Mouse (Mus musculus): ENCODE measurements at regions not wholly inside any gene's neighbourhood (a gene's known extent, or its start where the extent isn't known, plus 50 kb on each side); places are given as distances from the start of the nearest gene placed in this dataset.

- Histone ChIP-seq H3K9me3 (ENCODE audit: low read length) (no peaks in the 10 kb centered on the region), H3K36me3 (ENCODE audit: insufficient read depth, low read length) (no peaks in the 10 kb centered on the region), H3K27me3 (ENCODE audit: insufficient read depth, low read length) (no peaks in the 10 kb centered on the region), H3K4me1 (replicated peaks; ENCODE audit: low read depth, low read length) (peaks cover 13% of the 10 kb centered on the region), H3K4me3 (replicated peaks; ENCODE audit: low read length) (no peak overlapping the region)
- no peak for TF ChIP-seq CTCF (conservative IDR thresholded peaks at IDR 0.05; ENCODE audit: low read length)
- no peak for TF ChIP-seq NANOG (IDR thresholded peaks at IDR 0.05; ENCODE audit: borderline replicate concordance, low read length)
- no peak for TF ChIP-seq POU5F1 (IDR thresholded peaks at IDR 0.05; ENCODE audit: borderline replicate concordance, low read length)
Observed at GRCm38 (mm10) chr3:103490966-103491365, 84.1 kb upstream of the Syt6 start.

- TF ChIP-seq POU5F1 (IDR thresholded peaks at IDR 0.05; ENCODE audit: borderline replicate concordance, low read length) (no peak), CTCF (conservative IDR thresholded peaks at IDR 0.05; ENCODE audit: low read length) (peak; percentile 43), NANOG (IDR thresholded peaks at IDR 0.05; ENCODE audit: borderline replicate concordance, low read length) (no peak)
- H3K9me3 ChIP-seq (ENCODE audit: low read length) = no peaks in the 10 kb centered on the region
- no peak overlapping the region for H3K4me3 ChIP-seq (replicated peaks; ENCODE audit: low read length)
- no peaks in the 10 kb centered on the region for H3K36me3 ChIP-seq (ENCODE audit: insufficient read depth, low read length)
- peaks cover 3% of the 10 kb centered on the region; the same call in 1 of the 2 replicates for H3K4me1 ChIP-seq (replicated peaks; ENCODE audit: low read depth, low read length)
- no peaks in the 10 kb centered on the region; the same call in 1 of the 2 replicates for H3K27me3 ChIP-seq (ENCODE audit: insufficient read depth, low read length)
Observed at GRCm38 (mm10) chr3:103492211-103492610, 82.8 kb upstream of the Syt6 start.

DNA sequence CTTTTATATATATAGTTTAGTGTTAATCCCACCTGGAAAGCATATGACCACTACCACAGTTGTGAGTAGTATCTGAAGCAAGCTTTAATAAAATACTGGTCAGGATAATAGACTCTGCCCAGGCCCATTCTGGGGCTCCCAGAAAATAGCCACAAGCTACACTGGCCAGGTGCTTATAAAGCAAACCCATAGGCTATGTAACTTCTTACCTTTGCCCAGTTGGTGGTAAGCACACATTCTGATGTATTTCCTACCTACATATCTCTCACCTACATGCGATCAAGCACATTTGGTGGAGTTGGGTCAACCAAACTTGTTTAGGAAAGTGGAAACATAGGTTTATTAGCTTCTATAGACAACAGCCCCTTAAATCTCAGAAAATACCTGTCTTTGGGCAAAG is 81.4 kb upstream of the Syt6 start:
- Histone ChIP-seq H3K4me1 (replicated peaks; ENCODE audit: low read depth, low read length) (no peaks in the 10 kb centered on the region), H3K36me3 (ENCODE audit: insufficient read depth, low read length) (no peaks in the 10 kb centered on the region), H3K9me3 (ENCODE audit: low read length) (no peaks in the 10 kb centered on the region), H3K27me3 (ENCODE audit: insufficient read depth, low read length) (no peaks in the 10 kb centered on the region; the same call in 1 of the 2 replicates), H3K4me3 (replicated peaks; ENCODE audit: low read length) (no peak overlapping the region)
- TF ChIP-seq POU5F1 (IDR thresholded peaks at IDR 0.05; ENCODE audit: borderline replicate concordance, low read length) (no peak), CTCF (conservative IDR thresholded peaks at IDR 0.05; ENCODE audit: low read length) (no peak), NANOG (IDR thresholded peaks at IDR 0.05; ENCODE audit: borderline replicate concordance, low read length) (no peak)

GRCm38 (mm10) chr3:103494043-103494442 is 81.0 kb upstream of the Syt6 start:
- no peaks in the 10 kb centered on the region for H3K36me3 ChIP-seq (ENCODE audit: insufficient read depth, low read length)
- no peaks in the 10 kb centered on the region; the same call in 1 of the 2 replicates for H3K27me3 ChIP-seq (ENCODE audit: insufficient read depth, low read length)
- TF ChIP-seq POU5F1 (IDR thresholded peaks at IDR 0.05; ENCODE audit: borderline replicate concordance, low read length) = no peak
- TF ChIP-seq CTCF (conservative IDR thresholded peaks at IDR 0.05; ENCODE audit: low read length) = no peak
- TF ChIP-seq NANOG (IDR thresholded peaks at IDR 0.05; ENCODE audit: borderline replicate concordance, low read length) = no peak
- H3K4me1 ChIP-seq (replicated peaks; ENCODE audit: low read depth, low read length) = no peaks in the 10 kb centered on the region
- H3K4me3 ChIP-seq (replicated peaks; ENCODE audit: low read length) = no peak overlapping the region
- no peaks in the 10 kb centered on the region for H3K9me3 ChIP-seq (ENCODE audit: low read length)

DNA sequence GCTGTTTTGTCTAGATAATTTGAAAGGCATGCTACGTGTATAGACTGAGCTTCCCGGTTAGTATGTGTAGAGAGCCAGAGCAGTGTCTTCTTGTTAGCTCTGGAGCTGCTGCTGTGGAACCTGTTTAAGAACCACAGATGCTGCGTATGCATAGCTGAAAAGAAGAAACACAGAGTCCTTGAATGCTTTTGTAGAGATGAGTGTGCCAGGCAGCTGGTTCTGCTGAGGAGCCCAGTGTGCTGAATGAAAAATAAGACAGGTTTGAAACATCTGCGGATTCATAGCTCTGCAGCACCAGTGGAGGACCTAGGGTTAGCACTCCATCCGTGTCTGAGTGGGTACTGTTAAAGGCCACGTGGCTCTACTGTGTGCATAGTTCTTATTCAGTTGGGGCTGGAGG is 78.9 kb upstream of the Syt6 start:
- no peak for TF ChIP-seq POU5F1 (IDR thresholded peaks at IDR 0.05; ENCODE audit: borderline replicate concordance, low read length)
- TF ChIP-seq CTCF (conservative IDR thresholded peaks at IDR 0.05; ENCODE audit: low read length) = no peak
- no peak for TF ChIP-seq NANOG (IDR thresholded peaks at IDR 0.05; ENCODE audit: borderline replicate concordance, low read length)
- Histone ChIP-seq H3K9me3 (ENCODE audit: low read length) (no peaks in the 10 kb centered on the region), H3K4me3 (replicated peaks; ENCODE audit: low read length) (no peak overlapping the region), H3K36me3 (ENCODE audit: insufficient read depth, low read length) (no peaks in the 10 kb centered on the region), H3K27me3 (ENCODE audit: insufficient read depth, low read length) (peaks cover 6% of the 10 kb centered on the region; the same call in 1 of the 2 replicates), H3K4me1 (replicated peaks; ENCODE audit: low read depth, low read length) (no peaks in the 10 kb centered on the region)

DNA sequence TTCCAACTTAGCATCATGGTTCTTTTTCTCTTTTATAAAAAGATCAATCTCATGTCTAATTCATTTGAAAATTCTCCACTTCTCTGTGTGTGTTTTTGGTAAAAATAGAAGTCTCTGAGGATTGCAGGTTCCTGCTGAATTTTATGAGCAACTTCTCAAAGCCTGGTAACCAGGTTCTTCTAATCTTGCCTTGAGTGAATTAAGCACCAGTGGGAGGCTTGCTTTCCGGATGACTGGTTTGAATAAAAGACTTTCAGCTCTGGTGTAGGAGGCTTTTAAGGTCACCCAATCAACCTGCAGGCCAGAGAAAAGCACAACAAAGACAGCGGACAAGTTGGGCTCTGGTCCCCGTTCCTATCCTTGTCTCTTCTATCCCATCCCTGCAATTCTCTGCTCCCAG is 78.3 kb upstream of the Syt6 start:
- TF ChIP-seq NANOG (IDR thresholded peaks at IDR 0.05; ENCODE audit: borderline replicate concordance, low read length) (no peak), CTCF (conservative IDR thresholded peaks at IDR 0.05; ENCODE audit: low read length) (no peak), POU5F1 (IDR thresholded peaks at IDR 0.05; ENCODE audit: borderline replicate concordance, low read length) (no peak)
- Histone ChIP-seq H3K9me3 (ENCODE audit: low read length) (no peaks in the 10 kb centered on the region), H3K4me1 (replicated peaks; ENCODE audit: low read depth, low read length) (no peaks in the 10 kb centered on the region), H3K4me3 (replicated peaks; ENCODE audit: low read length) (no peak overlapping the region), H3K27me3 (ENCODE audit: insufficient read depth, low read length) (peaks cover 6% of the 10 kb centered on the region; the same call in 1 of the 2 replicates), H3K36me3 (ENCODE audit: insufficient read depth, low read length) (no peaks in the 10 kb centered on the region)

DNA sequence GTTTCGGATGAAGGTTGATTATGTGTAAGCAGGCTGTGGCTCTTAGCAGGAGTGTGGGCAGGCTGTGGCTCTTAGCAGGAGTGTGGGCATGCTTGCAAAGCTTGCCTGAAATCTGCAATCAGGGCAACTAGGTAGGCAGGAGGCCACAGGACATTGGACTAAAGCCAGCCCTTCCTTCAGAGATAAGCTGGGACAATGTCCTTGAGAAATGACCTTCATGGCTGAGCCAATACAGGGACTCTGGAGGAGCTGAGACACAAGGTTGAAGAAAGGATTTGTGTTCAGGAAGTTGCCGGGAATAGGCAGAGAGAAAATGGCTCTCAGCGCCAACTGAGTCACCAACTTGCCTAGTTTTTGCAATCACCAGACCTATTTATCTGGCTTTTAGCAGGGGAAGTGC is 77.3 kb upstream of the Syt6 start:
- H3K4me1 ChIP-seq (replicated peaks; ENCODE audit: low read depth, low read length) = peaks cover 3% of the 10 kb centered on the region
- peaks cover 6% of the 10 kb centered on the region; the same call in 1 of the 2 replicates for H3K27me3 ChIP-seq (ENCODE audit: insufficient read depth, low read length)
- TF ChIP-seq NANOG (IDR thresholded peaks at IDR 0.05; ENCODE audit: borderline replicate concordance, low read length) (no peak), POU5F1 (IDR thresholded peaks at IDR 0.05; ENCODE audit: borderline replicate concordance, low read length) (no peak), CTCF (conservative IDR thresholded peaks at IDR 0.05; ENCODE audit: low read length) (no peak)
- H3K4me3 ChIP-seq (replicated peaks; ENCODE audit: low read length) = no peak overlapping the region
- no peaks in the 10 kb centered on the region for H3K9me3 ChIP-seq (ENCODE audit: low read length)
- no peaks in the 10 kb centered on the region for H3K36me3 ChIP-seq (ENCODE audit: insufficient read depth, low read length)

- H3K4me1 ChIP-seq (replicated peaks; ENCODE audit: low read depth, low read length) = peaks cover 3% of the 10 kb centered on the region
- no peak overlapping the region for H3K4me3 ChIP-seq (replicated peaks; ENCODE audit: low read length)
- H3K27me3 ChIP-seq (ENCODE audit: insufficient read depth, low read length) = peaks cover 6% of the 10 kb centered on the region; the same call in 1 of the 2 replicates
- H3K36me3 ChIP-seq (ENCODE audit: insufficient read depth, low read length) = no peaks in the 10 kb centered on the region
- H3K9me3 ChIP-seq (ENCODE audit: low read length) = no peaks in the 10 kb centered on the region
- TF ChIP-seq NANOG (IDR thresholded peaks at IDR 0.05; ENCODE audit: borderline replicate concordance, low read length) = no peak
- TF ChIP-seq POU5F1 (IDR thresholded peaks at IDR 0.05; ENCODE audit: borderline replicate concordance, low read length) = no peak
- no peak for TF ChIP-seq CTCF (conservative IDR thresholded peaks at IDR 0.05; ENCODE audit: low read length)
Observed at GRCm38 (mm10) chr3:103498458-103498857, 76.6 kb upstream of the Syt6 start.

DNA sequence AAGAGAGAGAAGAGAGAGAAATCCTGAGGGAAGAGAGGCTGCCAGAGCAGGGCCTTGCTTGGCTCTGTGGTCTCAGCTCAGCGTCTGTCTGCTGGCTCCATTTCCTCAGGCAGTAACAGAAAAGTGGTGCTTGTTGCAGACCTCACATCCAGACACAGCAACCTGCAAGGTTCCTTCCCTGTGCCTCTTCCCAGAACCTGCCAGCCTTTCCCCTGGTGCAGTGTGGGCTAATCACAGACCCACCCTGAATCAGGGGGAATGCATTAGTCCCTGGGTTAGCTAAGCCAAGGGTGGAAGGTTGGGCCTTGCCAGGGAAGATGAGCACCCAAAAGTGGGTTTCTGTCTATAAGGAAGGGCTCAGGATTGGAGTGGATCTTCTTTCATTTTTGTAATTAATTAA is 75.2 kb upstream of the Syt6 start:
- H3K36me3 ChIP-seq (ENCODE audit: insufficient read depth, low read length) = no peaks in the 10 kb centered on the region
- H3K27me3 ChIP-seq (ENCODE audit: insufficient read depth, low read length) = peaks cover 6% of the 10 kb centered on the region; the same call in 1 of the 2 replicates
- H3K9me3 ChIP-seq (ENCODE audit: low read length) = peaks cover 9% of the 10 kb centered on the region
- H3K4me1 ChIP-seq (replicated peaks; ENCODE audit: low read depth, low read length) = peaks cover 3% of the 10 kb centered on the region
- no peak for TF ChIP-seq POU5F1 (IDR thresholded peaks at IDR 0.05; ENCODE audit: borderline replicate concordance, low read length)
- TF ChIP-seq CTCF (conservative IDR thresholded peaks at IDR 0.05; ENCODE audit: low read length) = no peak
- TF ChIP-seq NANOG (IDR thresholded peaks at IDR 0.05; ENCODE audit: borderline replicate concordance, low read length) = no peak
- H3K4me3 ChIP-seq (replicated peaks; ENCODE audit: low read length) = no peak overlapping the region
